Mouse (Mus musculus): ENCODE data around the gene Crybb1.

The Crybb1 gene

DNA sequence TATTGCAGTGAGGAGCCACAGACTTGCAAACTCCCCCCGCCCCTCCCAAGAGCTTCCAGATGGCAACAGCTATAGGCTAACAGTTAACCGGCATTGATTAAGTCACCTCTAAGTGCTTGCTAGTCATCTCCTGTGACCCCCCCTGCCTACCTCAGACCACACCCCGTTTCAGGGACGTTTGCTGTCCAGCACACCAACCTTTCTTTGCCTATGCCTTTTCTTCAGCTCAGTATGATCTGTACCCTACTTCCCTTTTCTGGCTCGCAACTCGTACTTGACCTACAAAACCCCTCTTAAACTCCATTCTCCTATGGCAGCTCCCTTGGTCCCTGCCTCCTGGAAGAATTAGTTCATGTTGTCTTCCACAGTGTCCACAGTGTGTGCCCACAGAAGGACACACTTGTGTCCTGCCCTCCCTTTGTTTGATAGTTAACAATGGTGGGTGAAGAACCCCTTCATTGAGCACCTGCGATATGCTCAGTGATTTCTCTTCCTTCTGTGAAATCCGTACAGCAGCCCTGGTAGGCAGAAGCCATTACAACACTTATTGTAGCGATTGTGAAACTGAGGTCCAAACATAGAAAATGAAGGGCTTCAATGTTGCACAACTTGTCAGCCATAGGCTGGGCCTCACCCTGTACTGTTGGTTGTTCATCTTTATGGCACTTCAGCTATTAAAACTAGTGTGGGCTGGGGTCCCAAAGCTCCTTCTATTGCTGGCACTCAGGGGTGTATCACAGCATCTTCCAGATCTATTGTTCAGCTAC lies 10.6 kb downstream of the Crybb1 start:
- no peak for DNase-seq (ENCODE audit: low spot score in 2 of 2)

- no peak for DNase-seq (ENCODE audit: low spot score in 2 of 2)
Observed at GRCm38 (mm10) chr5:112270764-112271541, 15.3 kb downstream of the Crybb1 start.

GRCm38 (mm10) chr5:112272934-112273333 lies 17.3 kb downstream of the Crybb1 start:
- DNase-seq (ENCODE audit: low spot score in 2 of 2): no peak

GRCm38 (mm10) chr5:112273746-112274463 lies 18.3 kb downstream of the Crybb1 start:
- DNase-seq (ENCODE audit: low spot score in 2 of 2): no peak

DNA sequence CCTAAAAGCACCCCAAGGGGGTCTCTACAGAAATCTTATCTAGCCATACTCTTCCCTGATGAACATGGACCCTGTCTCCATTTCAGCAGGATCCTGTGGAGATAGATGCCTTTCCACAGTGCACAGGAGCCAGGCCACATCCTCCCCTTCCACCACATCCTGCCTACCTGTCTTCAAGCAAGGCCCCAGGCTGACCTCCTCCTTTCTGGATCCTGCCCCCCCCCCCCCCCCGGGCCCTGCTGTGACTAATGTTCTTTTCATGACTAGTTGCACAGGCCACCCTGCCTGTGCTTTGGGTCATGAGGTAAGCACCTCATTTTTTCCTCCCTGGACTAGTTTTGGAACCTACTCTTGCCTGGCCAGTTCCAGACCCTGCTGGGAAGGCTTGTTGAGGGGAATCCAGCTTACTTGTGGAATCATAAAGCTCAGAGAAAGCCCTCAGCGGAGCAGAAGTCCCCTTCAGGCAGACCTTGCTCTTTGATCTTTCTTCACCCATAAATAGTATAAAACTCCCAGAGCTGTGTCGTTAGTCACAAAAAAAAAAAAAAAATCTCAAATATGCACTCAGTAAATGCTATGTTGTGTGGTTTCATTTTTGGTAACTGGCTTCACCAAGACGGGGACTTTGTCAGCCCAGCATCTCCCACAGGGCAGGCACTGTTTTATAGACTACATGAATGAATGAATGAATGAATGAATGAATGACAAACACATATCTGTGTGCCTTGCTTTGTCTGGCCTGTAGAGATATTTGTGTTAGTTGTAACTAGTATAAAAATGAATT lies 19.6 kb downstream of the Crybb1 start:
- no peak for DNase-seq (ENCODE audit: low spot score in 2 of 2)

DNA sequence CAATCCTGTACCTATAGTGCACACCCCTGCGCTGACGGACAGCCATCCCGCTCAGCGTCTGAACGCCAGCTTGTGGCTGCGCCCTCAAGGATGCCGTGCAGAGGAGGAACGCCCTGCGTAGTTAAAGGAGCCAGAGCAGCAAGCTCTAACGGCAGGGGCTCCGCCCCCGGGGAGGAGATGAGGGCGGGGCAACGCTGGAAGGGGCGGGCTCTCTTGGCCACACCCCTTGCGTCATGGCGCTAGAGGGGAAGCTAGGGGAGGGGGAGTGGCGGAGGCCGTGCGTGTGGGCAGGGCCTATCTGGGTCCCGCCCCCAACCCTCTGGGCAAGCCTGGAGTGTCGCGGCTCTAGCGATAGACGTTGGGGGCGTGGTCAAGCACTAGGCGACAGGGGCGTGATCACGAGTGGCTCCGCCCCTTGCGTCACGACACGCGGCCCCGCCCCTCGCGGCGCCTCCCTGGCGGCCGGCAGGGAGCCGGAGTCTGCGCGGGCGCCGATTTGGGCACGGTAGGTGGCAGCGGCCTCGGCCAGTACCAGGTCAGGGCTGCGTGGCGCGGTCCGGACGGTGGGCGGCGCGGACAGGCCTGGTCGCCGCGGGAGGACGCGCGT lies 20.8 kb downstream of the Crybb1 start, which contains the start of gene Tpst2:
Gene Tpst2 (plus strand): TSS at position 425 of the 607 bp plus-strand sequence.
- peak; percentile 100 for DNase-seq (ENCODE audit: low spot score in 2 of 2)

DNA sequence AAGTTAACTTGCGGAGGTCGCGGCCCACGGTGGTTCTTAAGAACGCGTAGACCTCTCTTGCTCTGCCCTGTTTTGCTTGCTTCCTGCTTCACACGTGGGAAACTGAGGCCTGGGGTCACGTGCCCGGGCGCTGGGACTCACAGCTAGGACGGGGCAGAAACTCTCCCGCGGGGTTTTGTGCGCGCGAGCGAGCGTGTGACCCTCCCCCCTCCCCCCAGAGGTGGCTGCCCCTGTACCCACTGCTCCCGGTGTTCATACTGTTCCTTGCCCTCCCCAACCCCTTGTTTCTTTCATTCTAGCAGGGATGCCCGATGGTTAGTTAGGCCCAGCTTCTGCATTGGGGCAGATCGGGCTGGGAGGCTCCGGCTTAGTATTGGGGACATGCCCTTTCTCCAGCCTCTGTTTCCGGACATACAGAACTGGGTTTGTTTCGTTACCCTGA lies 21.3 kb downstream of the Crybb1 start:
- DNase-seq (ENCODE audit: low spot score in 2 of 2): no peak

GRCm38 (mm10) chr5:112277906-112278470 lies 22.4 kb downstream of the Crybb1 start:
- DNase-seq (ENCODE audit: low spot score in 2 of 2): no peak

DNA sequence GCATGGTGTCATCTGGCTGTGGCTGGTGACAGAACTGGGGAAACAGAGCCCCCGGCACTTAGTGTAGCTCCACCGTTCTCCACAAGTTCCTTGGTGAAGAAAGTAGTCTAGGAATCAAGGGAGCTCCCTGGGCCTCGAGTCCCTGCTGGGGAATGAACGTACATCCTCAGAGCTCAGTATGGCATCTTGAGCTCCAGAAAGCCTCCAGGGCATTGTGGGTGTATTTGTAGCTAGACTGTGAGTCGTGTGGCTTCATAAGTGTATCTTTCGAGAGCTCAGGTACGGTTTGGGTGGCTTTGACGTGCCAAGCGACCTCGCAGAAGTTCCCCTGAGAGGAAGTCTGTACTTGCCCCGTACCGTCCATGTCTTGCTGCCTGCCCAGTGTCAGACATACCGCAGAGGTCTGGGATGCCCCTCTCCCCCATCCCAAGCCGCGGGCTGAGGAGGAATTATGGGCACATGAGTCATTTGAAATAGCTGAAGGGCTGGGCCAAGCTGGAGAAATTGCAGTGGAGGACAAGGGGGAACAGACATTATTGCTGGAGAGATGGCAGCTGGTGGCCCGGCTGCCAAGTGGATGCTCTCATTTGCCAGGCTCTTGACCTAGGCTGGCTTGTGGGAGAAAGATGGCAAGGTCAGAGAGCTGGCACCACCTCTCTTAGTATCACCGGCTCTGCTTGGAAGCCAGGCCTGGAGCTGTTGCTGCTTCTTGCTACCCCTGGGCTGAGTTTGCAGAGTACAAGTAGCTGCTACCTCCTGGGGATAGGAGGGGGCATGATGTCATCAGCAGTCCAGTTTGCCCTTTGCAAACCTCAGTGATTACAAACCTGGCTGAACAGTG lies 23.8 kb downstream of the Crybb1 start:
- DNase-seq (ENCODE audit: low spot score in 2 of 2): no peak

DNA sequence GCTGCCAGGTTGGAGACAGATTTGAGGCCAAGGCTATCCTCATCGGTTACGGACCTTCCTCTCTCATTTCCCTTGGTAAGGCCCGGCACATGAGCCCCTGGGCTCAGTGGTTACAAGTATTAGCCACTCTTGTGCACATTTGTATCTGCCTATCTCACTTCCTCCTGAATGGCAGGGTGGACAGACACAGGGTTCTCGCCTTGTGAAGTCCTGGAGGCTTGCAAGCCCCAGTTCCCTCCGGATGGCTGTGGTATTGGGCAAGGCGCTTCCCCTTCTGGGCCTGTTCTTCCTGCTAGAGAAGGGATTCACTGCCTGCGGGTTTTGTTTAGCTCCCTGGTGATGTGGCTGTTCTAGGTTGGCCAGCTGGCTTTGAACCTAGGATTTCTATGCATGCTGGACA lies 24.5 kb downstream of the Crybb1 start:
- no peak for DNase-seq (ENCODE audit: low spot score in 2 of 2)

- no peak for DNase-seq (ENCODE audit: low spot score in 2 of 2)
Observed at GRCm38 (mm10) chr5:112280863-112281660, 25.4 kb downstream of the Crybb1 start.

DNA sequence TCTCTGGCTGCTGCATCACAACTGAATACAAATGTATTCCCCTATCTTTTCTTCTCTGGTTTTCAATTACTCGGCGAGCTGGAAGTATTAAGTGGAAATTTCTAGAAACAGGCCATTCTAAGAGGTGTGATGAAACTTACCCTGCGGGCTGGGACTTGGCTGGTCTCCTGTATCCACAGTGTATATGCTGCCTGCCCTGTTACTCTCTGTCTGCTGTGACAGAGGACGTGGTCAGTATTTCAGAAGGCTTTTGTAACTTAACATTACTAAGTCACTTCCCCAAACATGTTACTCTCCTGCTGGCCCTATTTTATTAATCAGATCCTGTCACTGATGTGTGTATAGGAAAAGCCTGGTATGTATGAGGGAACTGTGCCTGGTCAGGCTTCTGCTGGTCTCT lies 26.1 kb downstream of the Crybb1 start:
- no peak for DNase-seq (ENCODE audit: low spot score in 2 of 2)

DNA sequence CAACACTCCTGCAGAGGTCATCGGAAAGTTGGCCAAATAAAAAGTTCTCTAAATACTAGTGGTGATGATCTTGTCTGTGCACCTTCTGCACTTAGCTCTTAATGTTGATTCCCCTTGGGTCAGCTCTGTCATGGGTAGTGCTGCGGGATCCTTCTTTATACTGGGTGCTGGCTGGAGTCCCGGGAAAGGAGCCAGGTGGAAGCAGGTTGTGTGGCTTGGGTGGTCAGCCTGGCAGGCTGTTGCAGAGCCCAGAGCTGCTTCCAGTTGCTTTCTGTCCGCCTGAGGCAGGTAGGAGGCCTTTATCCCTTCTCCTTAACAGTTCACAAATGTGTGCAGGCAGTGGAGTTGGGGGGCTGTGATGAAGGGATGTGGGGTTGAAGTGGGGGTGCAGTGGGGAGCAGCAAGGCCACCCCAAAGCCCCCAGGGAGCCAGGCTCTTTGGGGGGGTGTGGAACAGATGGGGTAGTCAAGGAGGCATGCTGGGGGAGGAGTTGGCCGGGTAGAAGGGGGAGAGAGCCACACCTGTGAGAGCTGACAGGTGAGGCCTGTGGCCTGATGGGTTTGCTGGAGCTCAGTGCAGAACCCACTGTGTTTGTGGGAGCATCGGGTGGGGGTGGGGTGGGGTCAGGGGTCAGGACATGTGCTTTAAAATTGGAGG lies 26.6 kb downstream of the Crybb1 start:
- no peak for DNase-seq (ENCODE audit: low spot score in 2 of 2)

- DNase-seq (ENCODE audit: low spot score in 2 of 2): no peak
Observed at GRCm38 (mm10) chr5:112282780-112283482, 27.3 kb downstream of the Crybb1 start.

- DNase-seq (ENCODE audit: low spot score in 2 of 2): no peak
Observed at GRCm38 (mm10) chr5:112283543-112284202, 28.1 kb downstream of the Crybb1 start.

DNA sequence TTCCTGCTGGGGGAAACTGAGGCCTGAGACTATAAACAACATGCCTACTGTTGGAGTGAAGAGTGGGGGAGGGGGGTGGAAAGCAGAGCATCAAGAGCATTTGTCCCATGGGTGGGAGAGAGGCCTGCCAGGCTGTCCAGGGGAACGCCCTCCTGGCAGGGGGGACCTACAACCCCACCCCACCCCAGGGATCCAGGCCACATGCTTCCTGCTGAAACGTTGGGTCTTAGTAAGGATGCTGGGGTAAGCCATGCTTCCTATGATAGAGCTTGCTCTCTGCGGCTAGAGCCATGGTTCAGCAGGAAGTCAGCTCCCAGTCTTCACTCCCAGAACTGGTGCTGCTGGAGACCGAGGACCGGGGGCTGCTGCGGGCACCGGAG lies 28.6 kb downstream of the Crybb1 start:
- no peak for DNase-seq (ENCODE audit: low spot score in 2 of 2)

- DNase-seq (ENCODE audit: low spot score in 2 of 2): no peak
Observed at GRCm38 (mm10) chr5:112285548-112286085, 30.0 kb downstream of the Crybb1 start.
